Comparison of ENCODE assay signal across 14 mouse cellular contexts in the genomic region with DNA sequence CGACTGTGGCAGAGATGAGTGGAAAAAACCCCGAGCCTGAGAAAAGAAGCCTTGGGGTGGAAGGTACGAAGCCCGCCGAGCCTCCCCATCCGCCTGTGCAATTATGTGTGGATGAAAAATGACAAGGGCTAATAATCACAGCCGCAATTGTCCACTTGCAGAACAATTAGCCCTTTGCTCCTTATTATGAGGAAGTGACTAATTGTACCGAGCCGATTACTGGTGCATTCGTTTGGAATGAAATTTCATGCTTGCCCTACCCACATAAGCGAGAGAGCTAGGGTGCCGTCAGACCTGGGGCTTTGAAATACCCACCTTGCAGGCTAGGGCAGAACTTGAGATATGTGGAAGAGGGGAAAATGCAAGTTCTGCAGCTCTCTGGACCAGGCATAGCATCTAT.
DNase-seq lines count a peak whose midpoint lies in the region; ATAC-seq lines count a peak whose summit lies in the region.
"Had no signal": no experiment of that assay in that cellular context is flagged by ENCODE, and none has a peak within 500 bp of the region (broad histone marks: within the 10 kb centered on the region; RNA-seq: fewer than 3 reads in every experiment).

No protein-coding gene starts in this region.

- 0 out of 2 replicates have a peak overlapping the region, but pooled peaks have one; percentile 12 for H3K4me2 ChIP-seq in midbrain, embryonic 16.5 days (ENCODE audit: low read length)
- no peak overlapping the region for H3K4me2 ChIP-seq in midbrain, embryonic 13.5 days (replicated peaks)
- H3K4me2 ChIP-seq in forebrain, embryonic 12.5 days: peak overlapping the region; percentile 39
- H3K4me2 ChIP-seq in hindbrain, embryonic 14.5 days (replicated peaks): peak overlapping the region; percentile 25; the same call in 1 of the 2 replicates
- H3K4me2 ChIP-seq: heart, embryonic 15.5 days; liver, embryonic 12.5 days; lung, embryonic 15.5 days had no signal

- H3K27me3 ChIP-seq in midbrain, embryonic 16.5 days (ENCODE audit: control insufficient read depth, insufficient read depth, low read depth, low read length): no peaks in the 10 kb centered on the region
- peaks cover 13% of the 10 kb centered on the region; the same call in 1 of the 2 replicates for H3K27me3 ChIP-seq in midbrain, embryonic 13.5 days
- H3K27me3 ChIP-seq in forebrain, embryonic 12.5 days: no peaks in the 10 kb centered on the region
- H3K27me3 ChIP-seq in hindbrain, embryonic 14.5 days (ENCODE audit: control insufficient read depth, insufficient read depth, low read length): no peaks in the 10 kb centered on the region
- H3K27me3 ChIP-seq: lung, embryonic 15.5 days had no signal

- no peak overlapping the region for H3K27ac ChIP-seq in midbrain, embryonic 16.5 days (ENCODE audit: low read length)
- no peak overlapping the region for H3K27ac ChIP-seq in midbrain, embryonic 13.5 days
- H3K27ac ChIP-seq in forebrain, embryonic 12.5 days: no peak overlapping the region
- H3K27ac ChIP-seq in hindbrain, embryonic 14.5 days: no peak overlapping the region
- H3K27ac ChIP-seq: heart, embryonic 15.5 days; liver, embryonic 12.5 days; lung, embryonic 15.5 days had no signal

- no peaks in the 10 kb centered on the region for H3K36me3 ChIP-seq in midbrain, embryonic 16.5 days (ENCODE audit: control insufficient read depth, insufficient read depth, low read length)
- no peaks in the 10 kb centered on the region for H3K36me3 ChIP-seq in midbrain, embryonic 13.5 days
- no peaks in the 10 kb centered on the region for H3K36me3 ChIP-seq in forebrain, embryonic 12.5 days (replicated peaks)
- H3K36me3 ChIP-seq in hindbrain, embryonic 14.5 days (replicated peaks; ENCODE audit: control insufficient read depth, insufficient read depth): no peaks in the 10 kb centered on the region
- H3K36me3 ChIP-seq: heart, embryonic 15.5 days; liver, embryonic 12.5 days; lung, embryonic 15.5 days had no signal

- 29% methylated on average over 12 of the region's 12 CpGs for WGBS in midbrain, embryonic 16.5 days
- WGBS in midbrain, embryonic 13.5 days: 31% methylated on average over 12 of the region's 12 CpGs
- 10% methylated on average over 12 of the region's 12 CpGs for WGBS in forebrain, embryonic 12.5 days
- WGBS in hindbrain, embryonic 14.5 days: 18% methylated on average over 12 of the region's 12 CpGs

- 0 out of 2 replicates have a peak, but pooled peaks cover 2% of the 10 kb centered on the region for H3K4me1 ChIP-seq in midbrain, embryonic 16.5 days (ENCODE audit: control insufficient read depth, insufficient read depth, low read length)
- peaks cover 24% of the 10 kb centered on the region for H3K4me1 ChIP-seq in midbrain, embryonic 13.5 days (replicated peaks)
- H3K4me1 ChIP-seq in forebrain, embryonic 12.5 days: peaks cover 19% of the 10 kb centered on the region
- H3K4me1 ChIP-seq in hindbrain, embryonic 14.5 days (replicated peaks; ENCODE audit: control insufficient read depth, insufficient read depth, low read length): peaks cover 17% of the 10 kb centered on the region; the same call in 1 of the 2 replicates
- H3K4me1 ChIP-seq: heart, embryonic 15.5 days; liver, embryonic 12.5 days; megakaryocyte, embryonic 14.5 days had no signal

- no peaks in the 10 kb centered on the region for H3K9me3 ChIP-seq in midbrain, embryonic 16.5 days (replicated peaks; ENCODE audit: control insufficient read depth, low read length, poor library complexity, severe bottlenecking)
- no peaks in the 10 kb centered on the region for H3K9me3 ChIP-seq in midbrain, embryonic 13.5 days
- no peaks in the 10 kb centered on the region for H3K9me3 ChIP-seq in forebrain, embryonic 12.5 days
- H3K9me3 ChIP-seq in hindbrain, embryonic 14.5 days (ENCODE audit: control insufficient read depth, low read length): no peaks in the 10 kb centered on the region
- H3K9me3 ChIP-seq: heart, embryonic 15.5 days; liver, embryonic 12.5 days; lung, embryonic 15.5 days had no signal

- no peak overlapping the region for H3K4me3 ChIP-seq in midbrain, embryonic 16.5 days (ENCODE audit: low read depth, low read length)
- no peak overlapping the region for H3K4me3 ChIP-seq in midbrain, embryonic 13.5 days (replicated peaks)
- H3K4me3 ChIP-seq in forebrain, embryonic 12.5 days (replicated peaks): no peak overlapping the region
- no peak overlapping the region for H3K4me3 ChIP-seq in hindbrain, embryonic 14.5 days (replicated peaks; ENCODE audit: low read length)
- H3K4me3 ChIP-seq: heart, embryonic 15.5 days; liver, embryonic 12.5 days; lung, embryonic 15.5 days; megakaryocyte, embryonic 14.5 days had no signal

- no peak overlapping the region for H3K9ac ChIP-seq in midbrain, embryonic 16.5 days (ENCODE audit: low read depth, low read length)
- no peak overlapping the region for H3K9ac ChIP-seq in midbrain, embryonic 13.5 days (replicated peaks)
- no peak overlapping the region for H3K9ac ChIP-seq in forebrain, embryonic 12.5 days
- H3K9ac ChIP-seq in hindbrain, embryonic 14.5 days: no peak overlapping the region
- H3K9ac ChIP-seq: heart, embryonic 15.5 days; liver, embryonic 12.5 days; lung, embryonic 15.5 days had no signal

- no peak for ATAC-seq in midbrain, embryonic 16.5 days
- ATAC-seq in midbrain, embryonic 13.5 days: no peak
- 0 out of 2 replicates have a peak, but pooled peaks have one; percentile 37 for ATAC-seq in forebrain, embryonic 12.5 days (ENCODE audit: low FRiP score)
- no peak for ATAC-seq in hindbrain, embryonic 14.5 days (ENCODE audit: low FRiP score)
- no peak for ATAC-seq in erythroid progenitor cell, adult 5-6 weeks (replicated peaks; ENCODE audit: low FRiP score, poor library complexity, severe bottlenecking)
- no peak for ATAC-seq in megakaryocyte, adult 5-6 weeks (ENCODE audit: poor library complexity, severe bottlenecking)
- ATAC-seq: liver, embryonic 12.5 days had no signal

- DNase-seq in hindbrain, embryonic 14.5 days (ENCODE audit: low spot score): peak; percentile 35
- DNase-seq in right cerebral cortex, adult 2 months (ENCODE audit: low spot score in 2 of 2): no peak
- DNase-seq: adrenal gland, postnatal 10 days; layer of hippocampus, adult 9-11 months; right cerebral cortex, postnatal 14 days had no signal
